Mouse (Mus musculus): ENCODE measurements around the gene Iqschfp.

DNA sequence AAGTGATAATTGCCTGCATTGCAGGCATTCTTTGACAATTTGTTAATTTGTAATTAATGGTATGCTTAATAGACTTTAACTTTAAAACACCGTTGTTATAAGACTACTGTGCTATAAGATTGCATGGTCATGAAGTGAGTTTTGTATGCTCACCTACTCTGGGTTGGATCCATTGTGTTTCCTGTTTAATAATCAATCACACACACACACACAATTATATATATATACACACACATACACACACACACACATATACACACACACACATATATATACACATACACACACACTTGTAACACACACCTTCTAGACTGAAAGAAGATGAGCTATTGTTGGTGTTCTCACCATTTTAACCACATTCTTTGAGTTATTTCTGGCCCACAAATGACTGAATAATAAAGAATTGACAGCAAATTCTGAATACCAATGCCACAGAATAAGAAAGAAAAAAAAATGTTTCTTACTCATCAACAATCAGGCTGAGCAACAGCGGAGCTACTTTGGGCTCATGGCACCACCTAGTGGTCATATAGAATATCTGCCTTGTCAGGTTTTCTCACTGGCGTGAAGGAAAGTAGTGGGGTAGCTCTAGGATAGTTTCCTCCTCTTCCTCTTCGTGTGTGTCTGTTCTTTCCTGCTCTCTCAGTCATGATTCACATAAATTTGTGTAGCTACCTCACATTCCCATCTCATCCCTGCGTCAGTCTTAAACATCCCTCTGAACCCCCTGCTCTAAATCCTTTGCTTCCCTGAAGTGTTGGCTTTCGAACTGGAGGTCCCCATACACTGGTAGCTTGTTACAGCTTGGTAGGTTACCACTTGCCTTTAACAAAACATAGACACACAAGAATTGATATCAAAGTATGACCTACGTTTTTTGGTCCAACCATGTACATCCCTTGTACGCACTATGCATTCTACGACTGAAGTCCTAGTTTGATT is 153.7 kb downstream of the Iqschfp start:
- TF ChIP-seq CTCF (IDR thresholded peaks at IDR 0.05; ENCODE audit: borderline replicate concordance, control insufficient read depth, extremely low read depth, insufficient read depth, low read length, poor library complexity) (no peak), POLR2A (IDR thresholded peaks at IDR 0.05; ENCODE audit: control insufficient read depth, extremely low read depth, insufficient read depth, low read length, poor library complexity) (no peak)

Measured in thymus, adult 2 months (tissue).